Mouse (Mus musculus) layer of hippocampus, adult 11-12 months (tissue): Measurements from ENCODE around the gene 2900011O08Rik.
A peak's percentile ranks its signal among the peaks of the same experiment; 100 is the strongest.
"Not testable (repeated sequence)": the region's sequence is repeated elsewhere in the genome, so short reads cannot be mapped to it uniquely, and the experiment has no call there.

Source experiments
- DNase-seq: peaks from one replicate; pipeline ENCODE4 v3.0.0; 2022; ENCODE audit warnings: low spot score

Gene 2900011O08Rik

GRCm38 (mm10) chr16:14066571-14066970, 80.2 kb downstream of the 2900011O08Rik start:
- not testable (repeated sequence) for DNase-seq

- DNase-seq: not testable (repeated sequence)
These were observed 82.3 kb downstream of the 2900011O08Rik start for GRCm38 (mm10) chr16:14068701-14069100.

GRCm38 (mm10) chr16:14070471-14071169, 84.2 kb downstream of the 2900011O08Rik start:
- no peak for DNase-seq

GRCm38 (mm10) chr16:14082925-14083324, 96.5 kb downstream of the 2900011O08Rik start:
- DNase-seq: no peak

- no peak for DNase-seq
These were observed 101.8 kb downstream of the 2900011O08Rik start for GRCm38 (mm10) chr16:14088249-14088648.

GRCm38 (mm10) chr16:14089296-14089695, 102.9 kb downstream of the 2900011O08Rik start:
- DNase-seq: no peak

- DNase-seq: no peak
These were observed 105.4 kb downstream of the 2900011O08Rik start for GRCm38 (mm10) chr16:14091771-14092170.

- DNase-seq: no peak
These were observed 119.5 kb downstream of the 2900011O08Rik start for GRCm38 (mm10) chr16:14105891-14106290.

GRCm38 (mm10) chr16:14109651-14110230, 123.3 kb downstream of the 2900011O08Rik start:
- DNase-seq: no peak

GRCm38 (mm10) chr16:14110922-14111321, 124.5 kb downstream of the 2900011O08Rik start:
- no peak for DNase-seq

- DNase-seq: peak; percentile 37
These were observed 125.7 kb downstream of the 2900011O08Rik start for GRCm38 (mm10) chr16:14112133-14112532.

- DNase-seq: peak; percentile 23
These were observed 126.3 kb downstream of the 2900011O08Rik start for GRCm38 (mm10) chr16:14112742-14113141.

- DNase-seq: no peak
These were observed 130.9 kb downstream of the 2900011O08Rik start for GRCm38 (mm10) chr16:14117299-14117698.

- DNase-seq: no peak
These were observed 134.5 kb downstream of the 2900011O08Rik start for GRCm38 (mm10) chr16:14120941-14121340.

GRCm38 (mm10) chr16:14121563-14121962, 135.2 kb downstream of the 2900011O08Rik start:
- DNase-seq: no peak

GRCm38 (mm10) chr16:14122586-14122985, 136.2 kb downstream of the 2900011O08Rik start:
- no peak for DNase-seq

GRCm38 (mm10) chr16:14123901-14124300, 137.5 kb downstream of the 2900011O08Rik start:
- DNase-seq: no peak

- no peak for DNase-seq
These were observed 138.3 kb downstream of the 2900011O08Rik start for GRCm38 (mm10) chr16:14124709-14125108.

GRCm38 (mm10) chr16:14125253-14125652, 138.8 kb downstream of the 2900011O08Rik start:
- DNase-seq: no peak

- no peak for DNase-seq
These were observed 142.6 kb downstream of the 2900011O08Rik start for GRCm38 (mm10) chr16:14128977-14129376.

GRCm38 (mm10) chr16:14130796-14131195, 144.4 kb downstream of the 2900011O08Rik start:
- no peak for DNase-seq

GRCm38 (mm10) chr16:14131376-14131775, 145.0 kb downstream of the 2900011O08Rik start:
- DNase-seq: no peak

GRCm38 (mm10) chr16:14131838-14132237, 145.4 kb downstream of the 2900011O08Rik start:
- no peak for DNase-seq

GRCm38 (mm10) chr16:14135014-14135413, 148.6 kb downstream of the 2900011O08Rik start:
- no peak for DNase-seq
